Mouse (Mus musculus) right cerebral cortex, postnatal 4 days (tissue): ENCODE results near the gene Olfr311.
"Not testable (repeated sequence)": the region's sequence is repeated elsewhere in the genome, so short reads cannot be mapped to it uniquely, and the experiment has no call there.

ENCODE experiments used
- DNase-seq: peaks from one replicate; pipeline ENCODE4 v3.0.0-alpha.2; 2022

Gene Olfr311

GRCm38 (mm10) chr11:58838951-58839350, at the start of gene Olfr311:
Gene Olfr311 (plus strand): TSS chr11:58839251.
- DNase-seq: not testable (repeated sequence)

- DNase-seq: no peak
Observed at GRCm38 (mm10) chr11:58789532-58789931, 49.5 kb upstream of the Olfr311 start.

- DNase-seq: no peak
Observed at GRCm38 (mm10) chr11:58790053-58790452, 49.0 kb upstream of the Olfr311 start.

- DNase-seq: no peak
Observed at GRCm38 (mm10) chr11:58790646-58791045, 48.4 kb upstream of the Olfr311 start.

DNA sequence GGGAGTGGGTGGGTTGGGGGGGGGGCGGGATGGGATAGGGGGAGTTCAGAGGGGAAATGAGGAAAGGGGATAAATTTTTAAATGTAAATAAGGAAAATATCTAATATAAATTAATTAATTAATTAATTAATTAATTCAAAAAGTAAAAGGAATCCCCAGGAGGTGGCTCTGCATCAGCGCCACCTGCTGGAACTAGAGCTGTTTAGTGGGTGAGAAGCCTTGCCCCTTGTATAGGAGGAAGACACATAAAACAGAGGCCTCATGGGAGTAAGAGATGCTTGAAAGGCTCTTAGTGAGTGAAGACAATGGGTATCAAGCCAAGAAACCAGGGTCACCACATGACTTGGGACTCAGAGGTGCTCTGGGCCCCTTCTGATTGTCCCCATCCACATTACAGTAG, 43.2 kb upstream of the Olfr311 start:
- no peak for DNase-seq

GRCm38 (mm10) chr11:58796850-58797249, 42.2 kb upstream of the Olfr311 start:
- DNase-seq: peak; percentile 24

DNA sequence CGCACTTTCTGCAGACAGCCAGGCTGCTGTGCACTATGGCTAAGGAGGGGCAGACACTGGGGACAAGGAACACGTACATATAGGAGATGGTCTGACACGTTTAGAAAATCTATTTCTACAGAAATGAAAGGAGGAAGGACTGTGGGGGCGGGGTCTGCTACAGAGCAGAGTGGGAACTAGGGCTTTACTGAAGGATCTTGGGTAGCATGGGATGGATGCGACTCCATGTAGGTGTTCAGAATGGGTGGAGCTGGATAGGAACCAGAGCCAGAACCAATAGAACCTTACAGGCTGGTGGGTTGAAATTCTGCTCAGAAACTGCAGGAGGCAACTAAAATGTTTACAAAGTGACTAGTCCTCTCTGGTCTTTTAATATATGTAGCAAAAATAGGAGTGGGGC, 39.3 kb upstream of the Olfr311 start:
- DNase-seq: no peak

DNA sequence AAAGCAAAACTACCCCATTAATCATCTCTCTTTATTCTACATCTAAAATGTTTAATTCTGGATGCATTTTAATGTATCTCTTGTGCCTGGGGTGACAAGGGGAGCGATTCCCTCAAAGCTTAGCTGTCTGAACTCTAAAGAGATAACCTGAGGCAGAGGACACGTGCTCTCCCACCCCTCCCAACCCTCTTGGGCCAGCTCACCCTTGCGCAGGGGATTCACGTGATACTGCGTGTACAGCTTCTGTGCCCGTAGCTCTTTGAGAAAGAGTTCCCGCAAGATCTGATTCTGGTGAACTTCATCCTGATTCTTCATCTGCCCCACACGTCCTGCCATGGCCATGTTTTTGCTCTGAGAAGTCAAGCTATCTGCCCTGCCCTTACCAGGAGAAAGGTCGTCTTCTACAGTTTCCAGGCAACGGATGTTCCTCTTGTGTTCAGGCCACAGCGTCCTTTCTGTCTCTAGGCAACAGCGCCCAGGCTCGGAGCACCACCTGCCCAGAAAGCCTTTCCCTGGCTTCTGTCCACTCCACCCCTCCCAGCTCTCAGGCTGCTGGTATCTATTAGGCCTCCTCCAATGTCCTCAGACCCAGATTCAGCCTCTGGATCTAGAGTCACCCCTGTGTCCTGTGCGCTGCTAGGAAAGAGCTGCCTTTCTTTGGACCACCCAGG, 37.4 kb upstream of the Olfr311 start, which contains the start of gene Fam183b:
Fam183b (minus strand) TSS at position 403 of the 671 bp plus-strand sequence.
- peak; percentile 22 for DNase-seq

GRCm38 (mm10) chr11:58803871-58804270, 35.2 kb upstream of the Olfr311 start:
- no peak for DNase-seq

GRCm38 (mm10) chr11:58804393-58804792, 34.7 kb upstream of the Olfr311 start:
- no peak for DNase-seq

DNA sequence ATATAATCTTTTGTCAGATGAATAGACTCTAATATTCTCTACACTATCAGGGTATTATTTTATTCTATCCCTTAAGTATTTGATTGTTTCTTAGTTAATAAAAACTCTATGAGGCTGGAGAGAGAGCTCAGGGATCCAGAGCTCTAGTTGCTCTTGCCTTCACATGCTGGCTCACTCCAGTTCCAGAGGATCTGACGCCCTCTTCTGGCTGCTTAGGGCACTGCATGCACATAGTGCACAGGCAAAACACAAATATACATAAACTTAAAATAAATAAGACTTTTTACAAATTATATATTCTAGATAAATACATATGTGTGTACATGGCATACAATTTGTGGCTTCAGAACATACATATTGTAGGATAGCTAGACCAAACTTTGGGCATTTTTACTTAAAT, 27.1 kb upstream of the Olfr311 start:
- no peak for DNase-seq

GRCm38 (mm10) chr11:58814700-58815099, 24.4 kb upstream of the Olfr311 start, which contains the start of gene Olfr313:
Gene Olfr313 (plus strand): TSS chr11:58815000.
- DNase-seq: not testable (repeated sequence)

- DNase-seq: no peak
Observed at GRCm38 (mm10) chr11:58815676-58816075, 23.4 kb upstream of the Olfr311 start.

DNA sequence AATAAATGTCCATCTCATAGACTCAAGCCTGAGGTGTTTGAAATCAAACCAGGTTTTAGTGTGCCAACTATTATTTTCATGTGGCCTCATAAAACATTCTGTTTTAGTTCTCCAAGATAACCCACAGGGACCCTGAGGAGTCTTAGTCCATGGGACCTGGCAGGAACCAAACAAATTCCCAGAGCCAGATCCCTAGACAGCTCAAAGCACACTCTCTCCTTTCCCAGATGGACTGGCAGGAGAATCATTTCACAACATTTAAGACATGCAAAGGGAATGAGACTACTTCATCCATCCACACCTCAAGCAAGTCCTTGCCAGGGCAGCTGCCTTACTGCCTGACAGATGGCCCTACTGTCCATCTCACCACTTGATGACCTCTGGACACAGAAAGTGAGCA, 10.1 kb upstream of the Olfr311 start, which contains the start of gene Olfr312:
Olfr312 (plus strand) TSS at position 301 of the 400 bp plus-strand sequence.
- not testable (repeated sequence) for DNase-seq

GRCm38 (mm10) chr11:58829764-58830163, 9.3 kb upstream of the Olfr311 start:
- DNase-seq: no peak

- not testable (repeated sequence) for DNase-seq
Observed at GRCm38 (mm10) chr11:58832541-58832940, 6.5 kb upstream of the Olfr311 start.

DNA sequence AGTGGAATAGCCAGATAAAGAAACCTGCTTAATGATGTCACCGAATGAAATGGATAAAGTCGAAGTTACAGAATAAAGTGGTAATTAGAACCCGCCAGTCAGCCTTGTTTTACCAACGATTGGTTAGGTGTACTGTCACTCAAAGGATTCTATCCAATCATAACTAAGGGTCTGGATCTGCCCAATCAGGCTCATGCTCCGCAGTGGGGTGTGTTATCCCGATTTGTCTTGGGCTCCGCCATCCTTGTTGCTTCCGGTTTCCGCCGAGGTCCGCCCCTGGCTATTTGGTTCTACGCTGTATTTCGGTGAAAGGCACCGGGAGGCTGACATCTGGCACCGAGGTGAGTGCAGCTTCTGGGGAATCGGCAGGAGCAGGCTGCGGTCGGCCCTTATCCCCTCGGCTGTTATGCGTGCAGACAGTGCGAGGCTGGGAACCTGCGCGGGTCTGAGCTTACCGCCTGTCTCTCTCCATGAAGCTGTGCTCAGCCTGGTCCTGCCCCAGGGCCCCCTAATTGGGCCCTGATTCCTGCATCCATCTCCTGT, 7.9 kb downstream of the Olfr311 start, which contains the start of gene Gm12258:
Gm12258 (plus strand) TSS at position 240 of the 543 bp plus-strand sequence.
- DNase-seq: peak; percentile 74

DNA sequence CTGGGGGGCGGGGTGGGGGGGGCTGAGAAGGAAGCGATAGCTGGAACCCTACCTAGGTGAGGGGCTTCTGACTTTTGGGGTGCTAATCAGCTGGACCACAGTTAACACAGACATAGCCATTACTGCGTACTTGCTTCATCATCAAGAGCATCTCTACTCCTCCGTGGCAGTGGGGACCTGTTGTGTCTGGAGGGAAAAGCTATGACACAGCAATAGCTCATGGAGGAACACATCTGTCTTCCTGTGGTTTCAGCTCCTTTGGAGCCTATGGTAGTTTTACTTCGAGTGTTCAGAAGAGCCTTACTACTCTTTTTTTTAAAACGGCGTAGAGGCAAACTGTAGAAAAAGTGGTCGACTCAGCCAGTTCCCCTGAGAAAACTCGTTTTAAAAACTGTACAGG, 8.6 kb downstream of the Olfr311 start:
- no peak for DNase-seq

DNA sequence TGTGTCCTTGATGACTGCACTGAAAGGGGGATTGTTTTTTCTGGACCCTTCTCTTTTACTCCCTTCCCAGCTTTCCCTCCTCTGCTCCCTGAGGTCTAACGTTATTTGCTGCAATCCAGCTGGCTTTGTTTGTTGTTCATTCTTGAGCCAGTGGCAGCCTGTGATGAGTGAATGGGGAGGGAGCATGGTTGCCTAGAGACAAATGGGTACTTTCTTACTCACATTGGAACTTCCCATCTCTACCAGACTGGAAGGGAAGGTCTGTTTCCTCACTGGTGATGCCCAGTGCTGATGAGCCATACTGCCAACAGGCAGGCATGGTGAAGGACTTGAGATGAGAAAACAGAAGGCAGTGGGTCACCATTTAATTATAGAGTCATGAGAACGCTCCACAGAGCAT, 10.7 kb downstream of the Olfr311 start:
- DNase-seq: no peak

DNA sequence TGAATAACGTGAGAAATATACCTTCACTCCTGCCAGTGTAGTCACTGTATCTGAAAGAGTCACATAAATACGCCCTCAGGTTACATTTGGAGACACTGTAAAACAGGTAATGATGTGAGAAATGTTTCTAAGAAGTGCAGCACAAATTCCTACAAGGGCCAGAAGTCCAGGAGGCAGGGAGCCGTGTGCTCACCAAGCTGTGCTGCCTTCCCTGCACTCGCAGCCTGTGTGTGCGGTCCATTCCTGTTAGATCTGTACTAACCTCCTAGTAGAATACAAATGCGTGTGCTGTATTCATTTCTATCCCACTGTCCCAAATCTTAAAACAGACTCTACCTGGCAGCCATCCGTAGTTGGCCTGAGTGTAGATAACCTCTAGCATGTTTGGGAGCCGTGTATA, 21.7 kb downstream of the Olfr311 start:
- DNase-seq: no peak

GRCm38 (mm10) chr11:58867039-58867953, 28.2 kb downstream of the Olfr311 start, which contains the start of gene 2810021J22Rik:
Gene 2810021J22Rik (plus strand): TSS chr11:58867216.
- DNase-seq: peak; percentile 69

GRCm38 (mm10) chr11:58867954-58868330, 28.9 kb downstream of the Olfr311 start:
- DNase-seq: no peak

DNA sequence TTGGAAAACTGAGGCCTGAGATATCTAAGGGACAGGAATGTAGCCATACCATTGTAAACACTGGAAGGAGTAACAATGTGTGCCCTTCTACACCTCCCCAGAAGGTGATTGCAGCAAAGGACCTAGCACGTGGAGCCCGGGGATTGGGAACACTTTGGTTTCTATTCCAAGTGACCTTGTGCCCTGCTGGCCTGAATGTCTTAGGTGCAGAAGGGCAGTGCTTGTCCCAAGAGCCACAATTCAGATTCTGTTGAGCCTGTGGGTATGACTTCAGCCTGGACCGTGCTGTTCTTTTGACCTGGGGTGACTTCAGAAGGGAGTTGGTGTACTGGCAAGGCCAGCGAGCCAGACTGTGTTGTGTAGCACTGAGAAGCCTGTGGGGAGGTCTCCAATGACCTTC, 31.9 kb downstream of the Olfr311 start:
- no peak for DNase-seq
